Mouse (Mus musculus): ENCODE measurements around the gene Usf3. TPM values are rescaled to one million over a fixed set of nuclear protein-coding genes. Genes with fewer than 3 reads are reported as not detected.
A peak's percentile ranks its signal among the peaks of the same experiment; 100 is the strongest.

Gene Usf3
- total RNA-seq, 4 experiments from 2014 or later, result 35.0 to 41.0 (median 37.8) TPM

DNA sequence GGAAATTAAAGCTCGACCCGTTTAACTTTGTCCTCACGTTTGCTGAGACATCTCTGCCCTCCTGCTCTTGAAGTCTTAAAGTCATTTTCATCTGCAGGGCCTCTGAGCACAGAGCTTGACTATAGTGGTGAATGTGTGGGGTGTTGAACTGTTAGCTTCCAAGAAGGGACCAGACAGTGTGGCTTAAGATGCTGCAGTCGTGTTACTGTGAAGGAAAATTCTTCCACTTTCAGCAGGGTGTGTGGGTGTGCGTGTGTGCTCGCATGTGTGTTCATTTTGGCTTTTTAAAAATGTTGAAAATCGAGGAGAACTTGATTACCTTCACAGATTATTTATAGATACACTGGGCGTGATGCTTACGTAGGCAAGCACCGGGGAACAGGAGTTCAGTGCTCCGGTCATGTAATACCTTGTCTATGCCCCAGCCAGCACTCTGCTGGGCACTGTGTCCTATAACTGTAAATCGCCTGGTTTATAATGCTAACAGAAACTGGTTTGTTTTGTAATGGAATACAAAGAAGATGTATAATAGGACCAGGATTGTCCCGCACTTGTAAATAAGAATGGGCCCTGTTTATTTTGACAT is 53.8 kb downstream of the Usf3 start:
- DNase-seq (ENCODE audit: low spot score in 2 of 2), result no peak

GRCm38 (mm10) chr16:44233019-44233418 is 60.0 kb downstream of the Usf3 start:
- no peak for DNase-seq (ENCODE audit: low spot score in 2 of 2)

GRCm38 (mm10) chr16:44237836-44238235 is 64.8 kb downstream of the Usf3 start:
- no peak for DNase-seq (ENCODE audit: low spot score in 2 of 2)

- peak in 1 of 2 experiments; percentile 44 for DNase-seq (ENCODE audit: low spot score in 2 of 2)
Observed at GRCm38 (mm10) chr16:44238835-44239263, 65.8 kb downstream of the Usf3 start.

- no peak for DNase-seq (ENCODE audit: low spot score in 2 of 2)
Observed at GRCm38 (mm10) chr16:44240406-44240805, 67.4 kb downstream of the Usf3 start.

- DNase-seq (ENCODE audit: low spot score in 2 of 2), result peak in 1 of 2 experiments; percentile 65
Observed at GRCm38 (mm10) chr16:44242633-44243032, 69.6 kb downstream of the Usf3 start.

DNA sequence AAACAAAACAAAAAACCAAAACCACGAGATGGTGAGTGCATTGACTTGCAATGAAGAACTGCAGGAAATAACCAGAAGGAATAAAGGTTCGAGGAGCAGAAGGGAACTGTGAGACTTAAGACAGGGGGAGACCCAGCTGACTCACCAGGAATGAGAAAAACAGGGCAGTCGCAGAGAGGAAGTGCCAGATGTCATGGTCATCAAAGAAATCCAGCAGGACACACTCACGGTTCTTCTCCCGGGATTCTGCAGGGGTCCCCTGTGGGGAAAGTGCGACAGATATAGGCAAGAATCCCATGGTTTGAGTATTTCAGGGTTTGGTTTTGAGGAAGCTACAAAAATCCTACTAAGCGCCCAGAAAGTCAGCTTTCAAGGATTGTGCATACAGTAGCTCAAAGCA is 70.3 kb downstream of the Usf3 start:
- DNase-seq (ENCODE audit: low spot score in 2 of 2), result no peak

DNA sequence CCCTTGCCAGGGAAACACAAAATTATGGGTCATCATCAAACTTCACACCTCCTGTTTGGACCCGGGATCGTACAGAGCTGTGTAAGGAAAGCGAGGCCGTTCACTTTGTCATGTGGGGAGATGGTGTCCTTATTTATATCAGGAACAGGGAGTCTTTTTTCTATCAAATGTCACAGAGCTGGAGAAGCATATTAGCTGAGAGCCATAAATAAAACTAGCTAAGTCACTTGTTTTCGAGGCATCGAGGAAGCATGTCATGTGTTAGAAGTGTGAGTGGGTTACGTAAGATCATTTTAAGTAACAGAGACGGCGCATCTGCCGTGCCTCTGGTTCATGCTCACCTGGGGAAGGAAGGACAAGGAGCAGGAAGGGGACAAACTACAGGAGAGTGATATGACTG is 76.9 kb downstream of the Usf3 start:
- DNase-seq (ENCODE audit: low spot score in 2 of 2), result no peak

DNA sequence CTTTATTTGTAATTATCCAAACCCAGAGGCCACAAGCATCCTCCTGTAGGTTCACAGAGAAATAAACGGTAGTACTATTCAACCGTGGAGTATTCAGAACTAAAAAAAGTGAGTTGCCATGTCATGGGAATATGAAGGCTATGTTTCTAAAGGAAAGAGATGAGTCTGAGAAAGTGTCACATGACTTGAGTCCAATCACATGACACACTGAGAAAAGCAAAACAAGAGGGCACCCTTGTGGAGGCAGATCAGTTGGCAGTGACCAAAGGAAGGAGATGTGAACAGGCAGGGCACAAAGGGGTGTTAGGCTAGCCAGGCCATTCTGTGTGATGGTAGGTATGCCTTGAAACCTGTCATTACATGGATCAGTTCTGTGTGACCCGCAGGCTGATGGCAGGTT is 79.7 kb downstream of the Usf3 start:
- no peak for DNase-seq (ENCODE audit: low spot score in 2 of 2)

DNA sequence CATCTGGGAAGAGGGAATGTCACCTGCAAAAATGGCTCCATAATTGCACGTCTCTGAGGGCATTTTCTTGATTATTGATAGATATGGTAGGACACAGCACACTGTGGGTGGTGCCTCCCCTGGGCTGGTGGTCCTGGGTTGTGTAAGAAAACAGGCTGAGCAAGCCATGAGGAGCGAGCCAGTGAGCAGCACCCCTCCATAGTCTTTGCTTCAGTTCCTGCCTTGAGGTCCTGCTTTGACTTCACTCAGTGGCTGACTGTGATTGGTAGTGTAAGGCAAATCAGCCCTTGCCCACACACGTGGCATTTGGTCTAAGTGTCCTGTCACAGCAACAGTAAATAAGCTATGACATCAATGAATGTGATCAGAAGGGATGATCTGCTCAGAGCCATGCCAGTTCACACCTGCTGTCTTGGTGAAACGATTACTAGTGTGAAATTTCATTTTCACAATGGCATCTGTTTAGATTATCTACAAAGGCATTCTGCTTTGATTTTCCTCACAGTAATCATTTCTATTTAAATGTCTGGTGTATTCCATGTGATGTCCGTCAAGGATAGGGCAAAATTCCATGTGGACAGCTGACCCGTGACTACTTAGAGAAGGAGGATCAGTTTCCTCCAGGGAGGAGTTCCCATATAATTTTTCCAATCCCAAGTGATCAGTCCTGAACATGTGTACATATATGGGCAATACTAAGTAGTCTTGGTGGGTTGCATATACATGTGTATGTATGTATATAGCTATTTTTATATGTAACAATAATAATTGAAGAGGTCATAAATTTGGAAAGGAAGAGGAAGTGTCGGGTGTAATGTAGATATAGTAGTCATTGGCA is 81.0 kb downstream of the Usf3 start:
- DNase-seq (ENCODE audit: low spot score in 2 of 2), result no peak

DNA sequence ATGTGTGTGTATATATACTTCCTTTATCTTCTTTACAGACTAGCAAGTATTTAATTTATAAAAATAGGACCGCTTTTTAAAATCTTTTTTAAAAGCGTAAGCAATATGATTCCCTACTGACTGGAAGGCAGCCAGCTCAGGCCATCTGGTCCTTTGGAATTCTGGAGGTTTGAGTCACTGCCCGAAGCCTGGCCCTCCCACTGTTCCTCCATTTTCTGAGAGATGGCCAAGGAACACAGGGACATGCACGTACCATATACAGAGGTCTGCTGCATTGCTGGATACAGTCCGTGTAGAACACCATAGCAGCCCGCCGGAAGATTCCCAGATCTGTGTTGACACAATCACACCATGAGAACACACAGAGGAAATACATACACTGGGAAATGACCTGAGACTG is 81.7 kb downstream of the Usf3 start:
- DNase-seq (ENCODE audit: low spot score in 2 of 2), result peak; percentile 52 to 73

- DNase-seq (ENCODE audit: low spot score in 2 of 2), result no peak
Observed at GRCm38 (mm10) chr16:44257476-44257875, 84.4 kb downstream of the Usf3 start.

GRCm38 (mm10) chr16:44264916-44265315 is 91.9 kb downstream of the Usf3 start:
- DNase-seq (ENCODE audit: low spot score in 2 of 2), result no peak

GRCm38 (mm10) chr16:44265562-44265961 is 92.5 kb downstream of the Usf3 start:
- no peak for DNase-seq (ENCODE audit: low spot score in 2 of 2)

- peak; percentile 44 to 57 for DNase-seq (ENCODE audit: low spot score in 2 of 2)
Observed at GRCm38 (mm10) chr16:44268541-44269215, 95.6 kb downstream of the Usf3 start.

- no peak for DNase-seq (ENCODE audit: low spot score in 2 of 2)
Observed at GRCm38 (mm10) chr16:44269578-44269977, 96.5 kb downstream of the Usf3 start.

- no peak for DNase-seq (ENCODE audit: low spot score in 2 of 2)
Observed at GRCm38 (mm10) chr16:44270606-44271005, 97.6 kb downstream of the Usf3 start.

- no peak for DNase-seq (ENCODE audit: low spot score in 2 of 2)
Observed at GRCm38 (mm10) chr16:44271371-44272038, 98.5 kb downstream of the Usf3 start.
